Mouse (Mus musculus) stomach, embryonic 14.5 days (tissue): ENCODE data around the gene Casc3. TPM values are rescaled to one million over a fixed set of nuclear protein-coding genes. Genes with fewer than 3 reads are reported as not detected.

Source experiments
- ATAC-seq: fragments of 200-750 bp; cut with Nextera tagmentation; 2 replicates; pipeline ENCODE4 v1.8.0; 2017; ENCODE audit warnings: low read depth, moderate TSS enrichment; ENCODE audit not compliant: insufficient number of reproducible peaks, insufficient read depth, low FRiP score
- H3K27ac ChIP-seq: fragments of 300-500 bp; sonication (generic); 2 replicates; pipeline ENCODE4 v1.5.1; 2014; ENCODE audit warnings: mild to moderate bottlenecking, low read length, moderate library complexity, mixed read lengths
- H3K27me3 ChIP-seq: fragments of 300-500 bp; sonication (generic); 2 replicates; pipeline ENCODE4 v1.6.1; 2014; ENCODE audit warnings: low read length, control low read depth, mixed read lengths; ENCODE audit not compliant: control insufficient read depth, insufficient read depth
- H3K36me3 ChIP-seq: fragments of 300-500 bp; sonication (generic); 2 replicates; pipeline ENCODE4 v1.6.1; 2014; ENCODE audit warnings: mild to moderate bottlenecking, control low read depth, low read length, moderate library complexity, mixed read lengths; ENCODE audit not compliant: control insufficient read depth, insufficient read depth
- H3K4me1 ChIP-seq: fragments of 300-500 bp; sonication (generic); 2 replicates; pipeline ENCODE4 v1.6.1; 2014; ENCODE audit warnings: low read length, control low read depth, mixed read lengths; ENCODE audit not compliant: control insufficient read depth, insufficient read depth
- H3K4me2 ChIP-seq: fragments of 300-500 bp; sonication (generic); replicated peaks from 2 replicates; pipeline ENCODE4 v1.6.1; 2014; ENCODE audit warnings: low read depth, low read length, control low read depth
- H3K4me3 ChIP-seq: fragments of 300-500 bp; sonication (generic); 2 replicates; pipeline ENCODE4 v1.5.1; 2014; ENCODE audit warnings: low read depth, low read length, control low read depth
- H3K9ac ChIP-seq: fragments of 300-500 bp; sonication (generic); replicated peaks from 2 replicates; pipeline ENCODE4 v1.6.1; 2014; ENCODE audit warnings: low read depth, mild to moderate bottlenecking, control low read depth, low read length, moderate library complexity, mixed read lengths
- H3K9me3 ChIP-seq: fragments of 300-500 bp; sonication (generic); 2 replicates; pipeline ENCODE4 v1.6.1; 2016; ENCODE audit warnings: low read depth, low read length, control low read depth; ENCODE audit not compliant: control insufficient read depth
- WGBS: fragments of 180-500 bp; shearing (Covaris S2); extraction: QIAGEN DNeasy Blood & Tissue Kit; methylation state at CpG from one replicate; pipeline ENCODE4 v1.1.7; 2014; 5-methylcytosine and 5-hydroxymethylcytosine counted together
- polyA plus RNA-seq: library from polyadenylated mRNA; unstranded; fragments of >200 nt; fragmentation: Nextera tagmentation; extraction: Ambion mirVana; gene quantifications from 2 replicates; pipeline ENCODE4 v1.2.1, GENCODE M21; 2014

Casc3 gene
- polyA plus RNA-seq, 1 experiment from 2014 or later: 33.7 TPM

DNA sequence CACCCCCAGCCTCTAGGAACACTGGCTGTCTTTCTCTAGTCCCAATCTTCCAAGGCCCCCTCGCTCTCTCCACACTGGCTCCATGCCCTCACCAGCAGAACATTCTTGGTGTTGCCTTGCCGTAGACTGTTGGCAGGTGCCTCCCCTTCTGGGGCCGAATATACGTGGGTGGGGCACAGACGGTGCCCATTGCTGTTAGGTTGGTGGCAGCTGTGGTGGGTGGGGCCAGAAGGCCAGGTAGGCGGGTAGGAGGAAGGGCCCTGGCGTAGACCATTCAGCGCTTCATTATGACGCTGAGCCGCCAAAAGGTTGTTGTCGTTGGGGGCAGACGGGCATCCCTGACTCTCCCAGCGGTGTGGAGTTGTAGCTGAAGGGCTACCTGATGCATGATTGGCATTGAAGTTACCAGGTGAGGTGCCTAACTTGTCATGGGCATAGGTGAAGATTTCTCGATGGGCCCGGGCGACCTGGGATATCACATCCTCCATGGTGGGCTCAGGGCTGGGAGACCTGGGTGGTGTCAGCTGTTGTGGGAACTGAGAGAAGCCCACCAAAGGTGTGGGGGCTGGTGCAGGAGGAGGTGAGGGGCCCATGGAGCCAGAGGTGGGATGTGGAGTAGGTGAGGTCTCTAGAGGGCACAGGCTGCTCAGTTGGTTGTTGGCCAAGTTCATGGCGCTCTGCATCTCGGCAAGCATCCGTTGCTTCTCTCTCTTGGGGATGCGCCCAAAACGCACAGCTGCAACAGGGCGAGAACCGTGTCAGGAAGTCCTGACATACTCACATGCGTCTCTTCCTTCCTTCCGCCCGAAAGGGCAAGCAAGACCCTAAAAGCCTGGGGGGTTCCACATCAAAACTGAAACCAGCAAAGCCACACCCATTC lies 34.4 kb upstream of the Casc3 start:
- Histone ChIP-seq H3K4me2 (no peak overlapping the region), H3K27me3 (no peaks in the 10 kb centered on the region), H3K4me3 (no peak overlapping the region), H3K36me3 (peaks cover 22% of the 10 kb centered on the region), H3K9ac (no peak overlapping the region), H3K4me1 (peaks cover 48% of the 10 kb centered on the region), H3K9me3 (no peaks in the 10 kb centered on the region), H3K27ac (no peak overlapping the region)
- ATAC-seq: no peak
- 93% methylated on average over 26 of the region's 26 CpGs for WGBS

DNA sequence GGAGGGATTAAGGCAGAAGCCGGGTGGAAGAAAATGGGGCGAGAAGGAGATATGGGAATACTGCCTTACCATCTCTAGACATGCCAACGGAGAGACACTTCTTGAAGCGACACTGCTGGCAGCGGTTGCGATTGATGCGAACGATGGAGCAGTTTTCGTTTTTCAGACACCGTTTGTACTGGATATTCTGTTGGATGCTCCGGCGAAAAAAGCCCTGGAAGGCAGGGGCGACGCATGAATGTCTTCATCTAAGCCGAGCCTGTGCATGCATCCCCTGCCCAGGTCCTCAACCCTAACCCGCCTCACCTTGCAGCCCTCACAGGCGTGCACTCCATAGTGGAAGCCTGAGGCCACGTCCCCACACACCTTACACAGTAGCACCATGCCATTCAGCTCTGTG lies 33.6 kb upstream of the Casc3 start:
- Histone ChIP-seq H3K9ac (no peak overlapping the region), H3K9me3 (no peaks in the 10 kb centered on the region), H3K4me1 (peaks cover 48% of the 10 kb centered on the region), H3K27ac (no peak overlapping the region), H3K27me3 (no peaks in the 10 kb centered on the region), H3K36me3 (peaks cover 21% of the 10 kb centered on the region), H3K4me2 (no peak overlapping the region), H3K4me3 (no peak overlapping the region)
- no peak for ATAC-seq
- WGBS: 91% methylated on average over 18 of the region's 18 CpGs

DNA sequence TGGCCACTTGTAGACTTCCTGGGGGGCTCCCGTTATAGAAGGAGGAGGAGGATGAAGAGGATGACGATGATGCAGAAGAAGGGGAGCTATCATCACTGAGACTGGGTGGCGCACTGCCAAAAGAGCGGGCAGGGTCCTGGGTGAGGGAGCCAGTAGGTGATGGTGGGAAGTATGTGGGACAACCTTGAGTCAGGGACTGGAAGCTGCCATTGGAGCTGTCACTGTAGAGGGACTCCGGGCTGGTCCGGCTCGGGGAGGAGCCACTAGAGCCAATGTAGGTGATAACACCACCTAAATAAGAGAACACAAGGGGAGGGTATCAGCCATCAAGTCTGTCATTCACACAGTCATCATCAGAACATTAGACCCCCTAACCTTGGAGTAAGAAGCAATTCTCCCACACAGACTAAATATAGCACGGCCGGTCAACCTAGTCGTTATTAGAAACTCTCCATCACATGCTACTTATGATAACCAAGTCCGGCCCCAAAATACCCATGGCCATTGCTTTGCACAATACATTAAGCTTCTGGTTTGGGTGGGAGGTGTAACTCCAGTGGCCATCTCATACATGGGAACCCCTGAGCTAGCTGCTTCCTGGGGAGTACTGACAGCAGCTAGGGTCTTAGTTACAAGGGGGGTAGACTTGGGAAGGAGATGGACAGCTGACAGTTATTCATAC lies 32.7 kb upstream of the Casc3 start:
- Histone ChIP-seq H3K4me2 (no peak overlapping the region), H3K9me3 (no peaks in the 10 kb centered on the region), H3K9ac (no peak overlapping the region), H3K27me3 (no peaks in the 10 kb centered on the region), H3K36me3 (peaks cover 21% of the 10 kb centered on the region), H3K27ac (no peak overlapping the region), H3K4me3 (no peak overlapping the region), H3K4me1 (peaks cover 49% of the 10 kb centered on the region)
- 88% methylated on average over 11 of the region's 11 CpGs for WGBS
- no peak for ATAC-seq

DNA sequence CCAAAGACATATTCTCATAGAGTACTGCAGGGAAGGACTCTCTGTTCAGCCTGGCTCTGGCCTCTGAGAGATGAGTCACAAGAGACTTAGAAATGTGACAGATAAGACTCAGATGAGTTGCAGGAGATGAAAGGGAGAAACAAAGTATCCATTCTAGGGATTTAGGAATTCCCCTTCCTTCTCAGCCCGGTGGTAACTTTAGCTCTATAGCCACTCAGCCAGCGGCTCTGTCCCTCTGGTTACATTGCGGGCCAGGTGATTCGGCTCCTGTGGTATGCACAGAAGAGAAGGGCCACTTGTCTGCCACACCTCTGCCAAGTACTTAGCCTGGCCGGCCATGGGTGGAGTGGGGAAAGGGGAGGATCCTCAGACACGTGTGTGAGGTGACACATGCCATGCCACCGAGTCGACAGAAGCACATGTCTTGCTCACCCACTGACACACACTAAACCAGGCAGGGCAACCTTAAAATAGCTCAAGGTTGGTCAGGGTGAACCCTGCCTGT lies 32.0 kb upstream of the Casc3 start:
- H3K4me1 ChIP-seq: peaks cover 48% of the 10 kb centered on the region
- peaks cover 21% of the 10 kb centered on the region for H3K36me3 ChIP-seq
- no peak overlapping the region for H3K9ac ChIP-seq
- no peak overlapping the region for H3K27ac ChIP-seq
- no peak overlapping the region for H3K4me3 ChIP-seq
- no peaks in the 10 kb centered on the region for H3K9me3 ChIP-seq
- 51% methylated on average over 8 of the region's 8 CpGs for WGBS
- no peaks in the 10 kb centered on the region for H3K27me3 ChIP-seq
- no peak for ATAC-seq
- H3K4me2 ChIP-seq: 0 out of 2 replicates have a peak overlapping the region, but pooled peaks have one; percentile 47

DNA sequence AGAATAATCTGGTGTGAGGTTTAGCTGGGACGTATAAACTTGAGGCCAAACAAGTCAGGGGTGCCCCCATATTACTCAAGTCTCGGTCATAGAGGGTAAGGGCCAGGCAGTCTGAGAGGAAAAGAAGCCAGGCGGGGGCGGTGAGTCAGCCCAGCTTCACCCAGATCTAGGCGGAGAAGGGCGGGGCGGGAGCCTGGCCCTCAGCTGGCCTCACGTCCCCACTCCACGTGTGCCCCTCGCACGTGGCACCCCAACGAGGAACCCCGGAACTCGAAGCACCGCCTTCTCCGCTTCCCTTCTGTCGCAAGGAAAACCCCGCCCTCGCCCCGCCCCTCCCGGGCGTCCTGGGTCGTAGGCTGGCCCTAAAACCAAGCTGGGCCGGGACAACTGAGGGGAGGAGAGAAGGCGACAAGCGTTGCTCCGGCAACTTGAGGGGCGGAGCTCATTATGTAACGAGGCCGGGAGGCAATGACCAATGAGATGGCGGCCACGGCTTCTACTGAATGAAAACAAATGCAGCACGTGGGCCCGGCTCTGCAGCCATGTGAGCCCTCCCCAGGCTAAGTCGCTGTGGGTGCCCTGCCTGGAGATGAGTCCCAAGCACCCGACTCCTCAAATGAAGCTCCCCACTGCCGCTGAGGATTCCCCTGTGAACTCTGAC lies 30.9 kb upstream of the Casc3 start:
- peaks cover 15% of the 10 kb centered on the region for H3K36me3 ChIP-seq
- no peaks in the 10 kb centered on the region for H3K9me3 ChIP-seq
- peak overlapping the region; percentile 17; the same call in 1 of the 2 replicates for H3K27ac ChIP-seq
- H3K4me2 ChIP-seq: peak overlapping the region; percentile 47
- no peak overlapping the region; the same call in 1 of the 2 replicates for H3K9ac ChIP-seq
- ATAC-seq: peak; percentile 85
- peak overlapping the region; percentile 28 for H3K4me3 ChIP-seq
- H3K4me1 ChIP-seq: peaks cover 40% of the 10 kb centered on the region
- H3K27me3 ChIP-seq: no peaks in the 10 kb centered on the region
- WGBS: under 1% methylated on average over 37 of the region's 37 CpGs

DNA sequence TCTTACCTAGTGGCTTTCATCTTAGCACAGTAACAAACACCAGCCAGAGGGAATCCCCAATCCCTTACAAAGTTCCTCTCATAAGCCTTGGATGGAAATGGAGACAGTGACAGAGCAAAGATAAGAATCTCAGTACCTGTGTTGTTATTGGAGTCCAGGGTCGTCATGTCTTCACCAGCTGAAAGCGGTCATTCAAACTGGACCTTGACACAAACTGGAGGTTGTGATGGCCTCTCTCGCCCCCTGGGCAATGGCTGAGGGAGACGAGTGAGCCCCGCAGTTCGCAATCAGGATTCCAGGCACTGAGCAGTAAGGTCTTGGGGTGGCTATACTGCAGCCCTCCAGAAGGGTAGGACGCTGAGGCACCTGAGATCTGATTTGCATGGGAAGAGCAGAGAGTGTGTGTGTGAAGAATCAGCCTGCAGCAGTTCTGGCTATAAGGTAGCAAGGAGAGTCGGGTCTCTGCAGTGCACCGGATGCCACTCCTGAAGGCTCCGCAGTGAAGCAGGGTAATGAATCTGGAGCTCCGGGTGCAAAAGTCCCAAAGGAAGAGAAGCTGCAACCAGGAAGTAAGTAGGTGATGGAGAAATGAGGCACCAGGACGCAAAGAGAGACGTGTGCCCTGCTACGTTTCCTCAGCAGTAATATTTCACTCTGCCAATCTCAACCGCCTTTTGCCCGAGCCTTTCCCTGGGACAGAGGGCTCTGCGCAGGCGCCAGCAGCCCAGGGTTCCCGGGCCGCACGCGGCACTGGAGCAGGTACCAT lies 29.9 kb upstream of the Casc3 start, which contains the start of gene Nr1d1:
Gene Nr1d1, minus strand, starts transcription at position 752 of the 766 bp plus-strand sequence.
- under 1% methylated on average over 22 of the region's 22 CpGs for WGBS
- ATAC-seq: no peak
- Histone ChIP-seq H3K27ac (peak within 1 kb of the TSS; percentile 90), H3K9me3 (no peaks in the 10 kb centered on the region), H3K9ac (no peak within 1 kb of the TSS; the same call in 1 of the 2 replicates), H3K4me2 (peak within 1 kb of the TSS; percentile 47), H3K4me3 (peak within 1 kb of the TSS; percentile 28), H3K36me3 (peaks cover 6% of the 10 kb centered on the region; the same call in 1 of the 2 replicates), H3K4me1 (peaks cover 38% of the 10 kb centered on the region), H3K27me3 (no peaks in the 10 kb centered on the region)

DNA sequence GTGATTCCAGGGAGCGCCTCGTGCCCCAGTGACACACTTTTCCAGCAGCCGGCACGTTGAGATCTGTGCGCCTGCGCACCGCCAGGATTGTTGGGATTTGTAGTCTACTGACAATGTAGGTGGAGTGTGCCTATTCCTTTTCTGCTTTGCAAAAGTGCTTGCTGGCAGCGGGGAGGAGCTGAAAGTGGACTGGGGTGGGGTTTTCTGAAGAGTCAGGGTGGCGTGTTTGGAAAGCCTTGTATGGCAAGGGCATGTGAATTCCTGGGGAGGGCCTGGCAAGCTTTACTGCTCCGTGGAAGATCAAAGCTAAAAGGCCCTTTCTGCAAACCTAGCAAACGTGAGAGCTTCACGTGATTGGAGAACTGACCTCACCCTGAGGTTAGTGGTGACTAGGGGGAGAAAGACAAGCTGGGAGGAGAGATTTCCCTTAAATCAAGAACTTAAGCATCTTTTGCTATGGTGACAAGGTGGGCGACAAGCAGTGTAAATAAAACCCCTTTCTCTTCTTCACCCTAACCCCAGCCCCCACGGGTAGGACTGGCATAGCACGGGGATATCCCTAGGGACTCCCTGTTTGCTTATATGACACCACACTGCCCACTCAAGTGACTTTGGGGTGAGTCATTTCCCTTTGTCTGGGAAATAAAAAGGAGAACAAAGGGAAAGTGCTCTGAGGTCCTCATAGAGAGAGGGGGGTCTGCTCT lies 29.2 kb upstream of the Casc3 start:
- Histone ChIP-seq H3K27me3 (no peaks in the 10 kb centered on the region), H3K36me3 (peaks cover 1% of the 10 kb centered on the region; the same call in 1 of the 2 replicates), H3K4me2 (peak overlapping the region; percentile 47), H3K9me3 (no peaks in the 10 kb centered on the region), H3K9ac (no peak overlapping the region; the same call in 1 of the 2 replicates), H3K27ac (peak overlapping the region; percentile 90), H3K4me3 (peak overlapping the region; percentile 28), H3K4me1 (peaks cover 38% of the 10 kb centered on the region)
- peak; percentile 80 for ATAC-seq
- 2% methylated on average over 15 of the region's 15 CpGs for WGBS
